Mouse (Mus musculus): ENCODE measurements around the gene Cntnap4. TPM values are rescaled to one million over a fixed set of nuclear protein-coding genes. Genes with fewer than 3 reads are reported as not detected.

Cntnap4 gene
- polyA plus RNA-seq, 1 experiment: not detected

DNA sequence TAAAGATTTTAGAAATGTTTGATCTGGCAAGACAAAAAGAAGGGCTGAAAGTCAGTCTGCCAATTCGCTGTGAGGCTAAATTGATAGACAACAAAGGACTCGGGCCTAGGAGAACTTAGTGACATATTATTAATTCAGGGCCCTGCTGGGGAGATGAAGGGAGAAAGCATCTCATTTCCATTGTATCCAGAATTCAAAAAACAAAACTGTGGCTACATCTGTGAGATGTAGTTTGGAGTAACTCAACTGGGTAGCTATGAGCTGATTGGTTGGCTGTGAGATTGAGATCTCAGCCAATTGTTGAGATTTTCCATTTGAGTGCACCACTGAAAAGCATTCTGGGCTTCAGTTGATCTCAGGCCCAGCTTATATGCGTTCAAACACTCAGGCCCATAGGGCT lies 84.2 kb downstream of the Cntnap4 start:
- Histone ChIP-seq H3K27ac (replicated peaks; ENCODE audit: low read depth, low read length) (no peak overlapping the region), H3K4me3 (ENCODE audit: insufficient read depth, low read depth, low read length) (no peak overlapping the region)

DNA sequence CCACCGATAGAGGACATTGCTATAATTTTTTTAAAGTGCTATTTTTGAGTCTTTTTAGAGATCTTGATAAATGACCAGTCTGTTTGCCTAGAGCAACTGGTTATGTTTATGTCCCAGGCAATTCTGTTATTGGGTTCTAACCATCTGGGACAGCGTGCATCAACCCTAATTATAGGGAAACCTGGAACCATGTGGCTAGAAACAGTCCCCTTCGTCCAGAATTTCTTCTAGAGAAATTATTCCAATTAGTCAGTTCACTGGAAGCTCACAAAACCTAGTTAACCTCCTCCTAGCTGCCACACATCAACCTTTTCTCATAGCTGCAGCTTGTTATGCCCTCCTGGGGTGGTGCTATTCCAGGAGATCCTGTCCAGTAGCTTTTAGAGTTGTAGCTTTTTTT lies 94.2 kb downstream of the Cntnap4 start:
- H3K4me3 ChIP-seq (ENCODE audit: insufficient read depth, low read depth, low read length): no peak overlapping the region
- no peaks in the 10 kb centered on the region for H3K4me1 ChIP-seq (ENCODE audit: control insufficient read depth, insufficient read depth, insufficient read length, low read length)
- H3K27ac ChIP-seq (replicated peaks; ENCODE audit: low read depth, low read length): no peak overlapping the region

More for the DNA sequence above, 84.2 kb downstream of the Cntnap4 start:
- H3K4me1 ChIP-seq (ENCODE audit: control insufficient read depth, insufficient read depth, insufficient read length, low read length): no peaks in the 10 kb centered on the region

DNA sequence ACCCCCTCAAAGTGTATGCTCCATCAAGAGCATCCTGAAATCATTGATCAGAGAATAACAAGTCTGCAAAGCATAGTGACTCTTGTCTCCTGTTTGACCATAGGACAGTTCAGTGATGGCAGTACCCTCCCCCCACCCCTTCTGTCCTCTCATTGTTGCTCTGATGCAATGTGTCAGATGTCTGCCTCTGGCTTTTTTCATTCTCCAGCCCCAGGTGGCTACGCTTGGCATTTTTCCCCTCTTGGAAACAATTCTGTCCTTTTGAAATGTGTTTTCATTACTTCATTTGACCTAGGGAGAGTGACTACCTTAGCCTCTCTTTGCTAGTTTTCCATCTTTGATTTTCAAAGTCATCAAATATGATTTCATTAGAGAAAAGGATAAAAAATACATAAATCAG lies 104.8 kb downstream of the Cntnap4 start:
- Histone ChIP-seq H3K4me1 (ENCODE audit: control insufficient read depth, insufficient read depth, insufficient read length, low read length) (no peaks in the 10 kb centered on the region), H3K4me3 (ENCODE audit: insufficient read depth, low read depth, low read length) (no peak overlapping the region), H3K27ac (replicated peaks; ENCODE audit: low read depth, low read length) (no peak overlapping the region)

DNA sequence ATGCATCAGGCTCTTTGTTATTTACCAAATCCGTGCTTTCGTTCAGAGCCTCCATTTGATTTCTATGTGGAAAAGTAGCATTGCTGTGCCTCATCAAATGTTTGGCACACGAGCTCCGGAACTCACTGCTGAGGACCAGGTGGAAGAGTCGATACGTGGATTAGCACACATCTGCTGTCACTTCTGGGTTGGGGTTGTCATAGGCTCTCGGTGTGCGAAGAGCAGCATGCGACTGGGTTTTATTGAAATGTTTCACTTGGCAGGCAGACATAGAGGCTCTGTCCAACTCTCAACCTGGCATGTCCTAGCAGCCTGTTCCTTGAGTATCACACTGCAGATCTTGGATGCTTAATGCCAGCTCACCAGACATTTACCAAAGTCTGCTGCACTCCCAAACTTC lies 111.9 kb downstream of the Cntnap4 start:
- Histone ChIP-seq H3K4me1 (ENCODE audit: control insufficient read depth, insufficient read depth, insufficient read length, low read length) (no peaks in the 10 kb centered on the region), H3K4me3 (ENCODE audit: insufficient read depth, low read depth, low read length) (no peak overlapping the region), H3K27ac (replicated peaks; ENCODE audit: low read depth, low read length) (no peak overlapping the region)

DNA sequence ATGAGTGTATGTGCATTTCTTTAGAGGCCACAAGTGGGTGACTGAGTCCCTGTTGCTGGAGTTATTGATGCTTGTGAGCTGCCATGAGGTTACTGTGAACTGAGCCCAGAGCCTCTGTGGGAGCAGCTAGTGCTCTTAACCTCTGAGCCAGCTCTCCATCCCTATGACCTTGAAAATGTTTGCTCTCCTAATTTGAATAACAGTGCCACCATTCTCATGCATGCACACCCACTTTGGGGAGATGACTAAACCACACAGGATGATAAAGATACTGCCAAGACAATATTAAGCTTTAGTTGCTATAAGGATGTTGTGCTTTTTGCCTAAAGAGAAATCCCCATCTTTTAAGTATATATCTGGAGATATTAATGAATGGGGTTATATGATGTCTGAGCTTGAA lies 125.9 kb downstream of the Cntnap4 start:
- H3K4me3 ChIP-seq (ENCODE audit: insufficient read depth, low read depth, low read length): no peak overlapping the region
- no peak overlapping the region for H3K27ac ChIP-seq (replicated peaks; ENCODE audit: low read depth, low read length)
- no peaks in the 10 kb centered on the region for H3K4me1 ChIP-seq (ENCODE audit: control insufficient read depth, insufficient read depth, insufficient read length, low read length)

DNA sequence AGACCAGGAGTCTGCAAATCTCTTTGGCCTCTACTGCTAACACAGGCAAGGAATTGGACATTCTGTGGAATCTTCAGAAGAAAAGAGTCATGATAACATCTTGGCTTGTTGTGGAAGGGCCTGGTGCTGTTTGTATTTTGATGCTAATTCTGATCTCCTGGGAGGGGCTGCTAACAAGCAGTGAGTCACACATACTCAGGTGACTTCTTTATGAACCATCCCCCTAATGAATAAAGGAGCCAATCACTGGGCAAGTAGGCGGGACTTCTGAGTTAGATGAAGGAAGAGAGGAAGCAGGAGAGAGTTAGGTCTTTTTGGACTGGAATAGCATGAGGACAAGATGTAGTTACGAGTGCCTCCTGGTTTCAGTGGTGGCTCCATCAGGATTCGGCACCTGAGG lies 128.3 kb downstream of the Cntnap4 start:
- H3K27ac ChIP-seq (replicated peaks; ENCODE audit: low read depth, low read length): no peak overlapping the region
- no peak overlapping the region for H3K4me3 ChIP-seq (ENCODE audit: insufficient read depth, low read depth, low read length)
- no peaks in the 10 kb centered on the region for H3K4me1 ChIP-seq (ENCODE audit: control insufficient read depth, insufficient read depth, insufficient read length, low read length)

DNA sequence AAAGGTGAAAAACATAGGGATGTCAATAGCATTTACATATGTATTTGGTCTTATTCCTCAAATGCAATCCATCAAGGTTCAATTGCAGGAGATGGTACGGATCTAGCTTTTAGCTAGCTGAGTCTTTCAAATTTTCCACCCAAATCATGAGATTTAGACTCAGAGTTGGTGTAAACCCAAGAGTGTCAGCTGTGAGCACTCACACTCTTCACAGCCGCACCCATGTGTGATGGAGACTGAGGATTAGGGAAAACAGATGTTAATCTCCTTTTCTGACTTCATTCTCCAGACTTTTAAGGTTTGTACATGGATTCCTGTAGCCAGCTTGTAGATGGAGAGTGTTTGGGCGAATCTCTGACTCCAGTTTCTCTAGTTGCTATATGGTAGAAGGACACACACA lies 147.1 kb downstream of the Cntnap4 start:
- Histone ChIP-seq H3K27ac (replicated peaks; ENCODE audit: low read depth, low read length) (no peak overlapping the region), H3K4me3 (ENCODE audit: insufficient read depth, low read depth, low read length) (no peak overlapping the region), H3K4me1 (ENCODE audit: control insufficient read depth, insufficient read depth, insufficient read length, low read length) (no peaks in the 10 kb centered on the region)

DNA sequence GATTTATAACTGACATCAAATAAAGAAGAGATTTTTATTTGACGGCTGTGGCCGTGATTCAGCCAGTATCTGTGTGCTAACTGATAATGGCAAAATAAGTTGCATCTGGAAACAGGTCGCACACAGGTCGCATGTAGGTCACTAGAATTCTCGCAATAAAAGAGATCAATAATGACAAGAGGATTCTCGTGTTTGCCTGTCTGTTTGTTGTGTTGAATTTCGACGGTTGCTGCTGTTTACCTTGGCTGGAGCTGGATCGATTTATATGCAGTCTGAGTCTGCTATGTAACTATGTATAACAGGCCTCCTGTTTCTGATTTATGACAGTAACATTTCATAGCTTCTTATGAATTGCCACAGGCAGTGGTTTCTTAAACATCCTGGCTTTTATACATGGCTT lies 155.1 kb downstream of the Cntnap4 start:
- Histone ChIP-seq H3K27ac (replicated peaks; ENCODE audit: low read depth, low read length) (no peak overlapping the region), H3K4me3 (ENCODE audit: insufficient read depth, low read depth, low read length) (no peak overlapping the region)

DNA sequence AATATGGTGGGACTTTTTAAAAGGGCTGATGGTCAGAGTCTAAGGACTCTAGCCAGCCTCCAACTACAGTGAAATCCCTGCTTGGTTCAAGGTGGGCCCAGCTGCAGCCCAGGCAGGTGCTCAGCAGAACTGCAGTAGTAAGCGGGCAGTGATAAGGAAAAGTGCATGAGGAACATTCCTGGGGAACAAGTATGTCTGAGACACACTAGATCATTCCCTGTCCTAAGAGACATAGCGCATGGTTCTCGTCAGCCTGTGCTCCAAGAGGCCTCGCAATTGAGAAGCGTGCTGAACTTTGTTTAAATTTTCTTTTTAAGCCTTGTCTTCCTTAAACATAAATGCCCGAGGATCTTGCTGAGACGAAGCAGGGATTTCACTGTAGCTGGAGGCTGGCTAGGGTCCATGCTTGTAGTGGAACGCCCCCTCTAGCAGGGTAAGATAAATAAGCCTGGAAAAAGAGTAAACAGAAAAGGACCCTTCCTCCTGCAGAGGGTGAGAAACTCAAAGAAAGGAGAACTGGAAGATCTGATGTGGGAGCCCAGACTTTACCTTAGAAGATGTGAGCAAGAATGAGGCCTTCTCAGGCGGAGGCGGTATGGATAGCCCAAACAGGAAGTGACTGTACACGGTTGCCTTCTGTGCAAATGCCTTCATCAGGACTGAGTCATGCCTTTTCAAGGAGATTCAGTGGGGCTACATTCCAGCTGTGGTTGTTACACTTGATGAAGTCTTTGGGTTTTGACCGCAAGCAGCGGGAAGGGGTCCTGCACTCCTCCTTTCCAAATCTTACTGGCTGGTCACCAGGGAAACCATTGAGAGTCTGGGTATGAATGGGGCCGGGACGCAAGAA lies 161.0 kb downstream of the Cntnap4 start:
- Histone ChIP-seq H3K27ac (replicated peaks; ENCODE audit: low read depth, low read length) (no peak overlapping the region), H3K4me1 (ENCODE audit: control insufficient read depth, insufficient read depth, insufficient read length, low read length) (no peaks in the 10 kb centered on the region), H3K4me3 (ENCODE audit: insufficient read depth, low read depth, low read length) (no peak overlapping the region)

More for the DNA sequence above, 155.1 kb downstream of the Cntnap4 start:
- no peaks in the 10 kb centered on the region for H3K4me1 ChIP-seq (ENCODE audit: control insufficient read depth, insufficient read depth, insufficient read length, low read length)

DNA sequence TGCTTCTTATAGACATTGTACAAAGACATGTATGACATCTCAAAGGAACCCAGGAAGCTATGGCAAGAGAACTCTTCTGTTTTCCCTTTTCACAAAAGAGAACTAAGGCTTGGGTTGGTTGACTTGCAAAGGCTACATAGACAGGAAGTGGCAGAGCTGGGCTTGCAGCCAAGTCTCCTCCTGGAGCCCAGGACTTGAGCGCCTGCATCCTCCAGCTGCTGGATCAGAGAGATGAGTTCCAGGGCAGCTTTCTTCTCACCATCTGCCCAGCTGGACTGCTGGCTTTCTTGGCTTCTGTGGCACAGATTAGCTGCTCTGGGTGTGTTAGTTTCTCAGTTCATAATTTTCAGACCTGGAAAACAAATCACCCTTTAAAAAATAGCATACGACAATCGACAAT lies 165.7 kb downstream of the Cntnap4 start:
- H3K4me3 ChIP-seq (ENCODE audit: insufficient read depth, low read depth, low read length): no peak overlapping the region
- H3K4me1 ChIP-seq (ENCODE audit: control insufficient read depth, insufficient read depth, insufficient read length, low read length): no peaks in the 10 kb centered on the region
- H3K27ac ChIP-seq (replicated peaks; ENCODE audit: low read depth, low read length): no peak overlapping the region

DNA sequence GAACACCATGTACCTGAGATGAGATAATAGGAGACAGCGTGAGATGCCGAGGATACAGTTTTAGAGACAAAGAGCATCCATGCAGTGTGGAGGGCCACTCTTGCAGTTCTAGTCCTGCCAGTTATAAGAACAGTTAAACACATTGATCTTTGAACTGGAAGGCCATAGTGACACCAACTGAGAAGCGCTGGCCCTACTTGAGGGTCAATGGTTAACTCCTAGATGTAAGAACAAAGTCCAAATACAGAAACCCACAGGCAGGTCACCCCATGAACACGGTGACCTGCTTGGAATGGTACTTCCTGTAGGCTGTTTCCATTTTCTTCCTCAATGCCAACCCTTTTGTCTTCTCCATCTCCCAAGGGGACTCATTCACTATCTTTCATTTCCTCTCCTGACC lies 173.5 kb downstream of the Cntnap4 start:
- Histone ChIP-seq H3K4me1 (ENCODE audit: control insufficient read depth, insufficient read depth, insufficient read length, low read length) (no peaks in the 10 kb centered on the region), H3K4me3 (ENCODE audit: insufficient read depth, low read depth, low read length) (no peak overlapping the region), H3K27ac (replicated peaks; ENCODE audit: low read depth, low read length) (no peak overlapping the region)

DNA sequence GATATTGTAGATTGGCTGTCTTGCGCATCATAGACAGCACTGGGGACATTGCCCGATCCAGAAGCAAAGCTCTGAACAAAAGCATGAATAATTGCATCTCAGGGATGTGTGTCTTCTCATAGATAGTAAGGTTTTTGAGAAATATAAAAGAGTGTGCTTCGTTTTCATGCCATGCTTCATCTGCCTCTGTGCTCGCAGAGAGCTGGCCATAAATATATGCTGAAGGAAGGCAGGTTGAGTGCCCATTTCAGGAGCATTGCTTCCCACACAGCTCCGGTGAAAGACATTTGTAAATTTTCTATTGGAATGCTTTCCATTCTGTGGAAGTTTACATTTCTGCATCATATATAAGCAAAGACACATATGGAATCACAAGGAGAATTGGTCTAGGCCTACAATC lies 177.5 kb downstream of the Cntnap4 start:
- H3K27ac ChIP-seq (replicated peaks; ENCODE audit: low read depth, low read length): no peak overlapping the region
- H3K4me3 ChIP-seq (ENCODE audit: insufficient read depth, low read depth, low read length): no peak overlapping the region
- H3K4me1 ChIP-seq (ENCODE audit: control insufficient read depth, insufficient read depth, insufficient read length, low read length): no peaks in the 10 kb centered on the region

DNA sequence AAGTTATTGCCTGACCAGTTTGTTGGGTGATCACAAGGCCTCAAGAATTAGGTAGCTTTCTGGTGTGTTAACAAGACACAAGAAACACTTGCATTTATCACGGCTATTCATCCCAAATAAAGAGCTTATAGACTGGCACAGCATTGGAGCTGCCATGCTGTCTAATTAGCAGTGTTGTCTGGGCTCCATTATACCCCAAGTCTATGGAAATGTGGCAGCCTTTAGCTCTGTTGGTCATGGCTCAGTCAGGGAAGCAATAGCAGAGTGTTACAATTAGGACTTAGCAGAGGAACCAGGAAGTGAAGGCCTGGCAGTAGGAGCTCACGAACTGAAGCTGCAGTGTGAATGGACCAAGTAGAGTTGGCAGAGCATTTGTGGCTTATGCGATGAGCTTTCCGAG lies 185.3 kb downstream of the Cntnap4 start:
- Histone ChIP-seq H3K27ac (replicated peaks; ENCODE audit: low read depth, low read length) (no peak overlapping the region), H3K4me1 (ENCODE audit: control insufficient read depth, insufficient read depth, insufficient read length, low read length) (no peaks in the 10 kb centered on the region), H3K4me3 (ENCODE audit: insufficient read depth, low read depth, low read length) (no peak overlapping the region)

DNA sequence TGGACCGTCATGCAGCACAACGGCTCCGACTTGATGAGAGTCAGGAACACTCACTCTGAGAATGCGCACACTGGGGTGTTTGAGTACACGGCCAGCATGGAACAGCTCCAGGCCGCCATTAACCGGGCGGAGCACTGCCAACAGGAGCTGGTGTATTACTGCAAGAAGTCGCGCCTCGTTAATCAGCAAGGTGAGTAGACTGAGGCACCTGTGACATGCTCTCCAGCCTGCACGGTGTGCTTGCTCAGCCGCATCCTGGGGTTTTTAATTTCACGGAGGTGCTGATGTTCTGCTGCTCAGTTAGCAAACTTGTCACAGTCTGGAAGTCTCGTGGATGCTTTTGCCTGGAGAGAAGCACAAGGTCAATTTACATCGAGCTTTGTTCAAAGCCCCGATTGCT lies 233.2 kb downstream of the Cntnap4 start:
- Histone ChIP-seq H3K4me1 (ENCODE audit: control insufficient read depth, insufficient read depth, insufficient read length, low read length) (no peaks in the 10 kb centered on the region), H3K4me3 (ENCODE audit: insufficient read depth, low read depth, low read length) (no peak overlapping the region), H3K27ac (replicated peaks; ENCODE audit: low read depth, low read length) (no peak overlapping the region)

DNA sequence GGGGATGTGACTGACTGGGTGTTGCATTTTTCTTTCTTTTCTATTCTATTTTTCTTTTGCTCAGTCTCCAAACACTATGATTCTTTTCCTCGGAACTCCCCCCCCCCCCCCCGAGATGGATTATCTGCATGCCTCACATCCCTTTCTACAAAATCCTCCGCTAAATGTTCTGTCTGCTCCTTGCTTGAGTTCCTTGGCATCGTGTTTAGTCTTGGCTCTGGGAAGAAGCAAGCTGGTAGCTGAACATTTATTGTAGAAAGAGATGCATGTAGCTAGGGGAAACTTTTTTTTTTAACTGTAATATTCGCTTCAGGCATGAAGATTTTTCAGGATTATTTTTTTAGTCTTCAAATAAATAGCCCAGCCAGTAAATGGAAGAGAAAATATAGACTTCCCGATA lies 239.5 kb downstream of the Cntnap4 start:
- Histone ChIP-seq H3K4me3 (ENCODE audit: insufficient read depth, low read depth, low read length) (no peak overlapping the region), H3K4me1 (ENCODE audit: control insufficient read depth, insufficient read depth, insufficient read length, low read length) (no peaks in the 10 kb centered on the region), H3K27ac (replicated peaks; ENCODE audit: low read depth, low read length) (no peak overlapping the region)

DNA sequence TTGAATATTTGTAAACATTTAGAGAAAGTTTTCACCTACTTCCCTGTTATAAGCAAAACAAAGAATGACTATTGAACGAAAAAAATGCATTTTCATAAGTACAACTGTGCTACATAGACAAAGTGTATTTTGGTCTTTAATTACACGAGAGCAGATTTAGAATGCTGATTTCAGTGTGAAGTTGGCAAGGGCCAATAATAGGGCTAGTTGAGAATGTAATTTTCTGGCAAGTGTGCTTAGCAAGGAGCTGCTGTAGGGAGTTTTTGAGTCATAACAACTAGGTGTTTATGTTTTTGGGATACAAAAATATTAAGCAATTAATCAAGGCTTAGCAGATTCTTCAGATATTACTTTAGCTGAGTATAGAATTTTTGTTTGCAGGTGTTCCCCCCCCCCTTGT lies 271.2 kb downstream of the Cntnap4 start:
- Histone ChIP-seq H3K4me1 (ENCODE audit: control insufficient read depth, insufficient read depth, insufficient read length, low read length) (no peaks in the 10 kb centered on the region), H3K27ac (replicated peaks; ENCODE audit: low read depth, low read length) (no peak overlapping the region), H3K4me3 (ENCODE audit: insufficient read depth, low read depth, low read length) (no peak overlapping the region)
